Mouse (Mus musculus) neural tube, embryonic 13.5 days (tissue): ENCODE results near the gene Dmrtc2. TPM values are rescaled to one million over a fixed set of nuclear protein-coding genes. Genes with fewer than 3 reads are reported as not detected.

ENCODE experiments used
- ATAC-seq: fragments of 200-750 bp; cut with Nextera tagmentation; 2 replicates; pipeline ENCODE4 v1.8.0; 2017; ENCODE audit warnings: low read depth, mild to moderate bottlenecking, moderate TSS enrichment, moderate library complexity
- H3K27ac ChIP-seq: fragments of 300-500 bp; sonication (generic); replicated peaks from 2 replicates; pipeline ENCODE4 v1.5.1; 2015; ENCODE audit warnings: moderate library complexity, mild to moderate bottlenecking, inconsistent platforms
- H3K27me3 ChIP-seq: fragments of 300-500 bp; sonication (generic); 2 replicates; pipeline ENCODE4 v1.6.1; 2015; ENCODE audit warnings: mild to moderate bottlenecking, inconsistent platforms
- H3K36me3 ChIP-seq: fragments of 300-500 bp; sonication (generic); 2 replicates; pipeline ENCODE4 v1.6.1; 2015; ENCODE audit warnings: mild to moderate bottlenecking, inconsistent platforms
- H3K4me1 ChIP-seq: fragments of 300-500 bp; sonication (generic); replicated peaks from 2 replicates; pipeline ENCODE4 v1.6.1; 2015; ENCODE audit warnings: inconsistent platforms
- H3K4me2 ChIP-seq: fragments of 300-500 bp; sonication (generic); 2 replicates; pipeline ENCODE4 v1.6.1; 2015; ENCODE audit warnings: inconsistent platforms, mild to moderate bottlenecking, moderate library complexity
- H3K4me3 ChIP-seq: fragments of 300-500 bp; sonication (generic); 2 replicates; pipeline ENCODE4 v1.5.1; 2015; ENCODE audit warnings: mild to moderate bottlenecking, inconsistent platforms
- H3K9ac ChIP-seq: fragments of 300-500 bp; sonication (generic); 2 replicates; pipeline ENCODE4 v1.6.1; 2015; ENCODE audit warnings: moderate library complexity, mild to moderate bottlenecking, inconsistent platforms
- H3K9me3 ChIP-seq: fragments of 300-500 bp; sonication (generic); 2 replicates; pipeline ENCODE4 v1.6.1; 2016; ENCODE audit warnings: inconsistent platforms
- WGBS: fragments of 180-500 bp; shearing (Covaris S2); methylation state at CpG from one replicate; pipeline ENCODE4 v1.1.7; 2015; 5-methylcytosine and 5-hydroxymethylcytosine counted together
- polyA plus RNA-seq: library from polyadenylated mRNA; unstranded; fragments of >200 nt; fragmentation: Nextera tagmentation; extraction: Ambion mirVana; gene quantifications from 2 replicates; pipeline ENCODE4 v1.2.1, GENCODE M21; 2015

Gene Dmrtc2
- polyA plus RNA-seq, 1 experiment from 2014 or later: not detected

GRCm38 (mm10) chr7:24906551-24906950 is 36.7 kb downstream of the Dmrtc2 start:
- Histone ChIP-seq H3K9ac (peak overlapping the region; percentile 52; the same call in 1 of the 2 replicates), H3K36me3 (peaks cover 23% of the 10 kb centered on the region), H3K27ac (no peak overlapping the region; the same call in 1 of the 2 replicates), H3K27me3 (no peaks in the 10 kb centered on the region), H3K9me3 (no peaks in the 10 kb centered on the region), H3K4me2 (0 out of 2 replicates have a peak overlapping the region, but pooled peaks have one; percentile 4), H3K4me3 (no peak overlapping the region), H3K4me1 (peaks cover 49% of the 10 kb centered on the region)
- WGBS: 37% methylated on average over 6 of the region's 6 CpGs
- no peak for ATAC-seq

GRCm38 (mm10) chr7:24907211-24907748 is 37.4 kb downstream of the Dmrtc2 start:
- peaks cover 44% of the 10 kb centered on the region for H3K4me1 ChIP-seq
- peaks cover 29% of the 10 kb centered on the region for H3K36me3 ChIP-seq
- no peaks in the 10 kb centered on the region for H3K27me3 ChIP-seq
- no peak overlapping the region; the same call in 1 of the 2 replicates for H3K27ac ChIP-seq
- WGBS: 31% methylated on average over 13 of the region's 13 CpGs
- H3K4me2 ChIP-seq: no peak overlapping the region
- H3K4me3 ChIP-seq: no peak overlapping the region
- ATAC-seq: no peak
- H3K9ac ChIP-seq: peak overlapping the region; percentile 52; the same call in 1 of the 2 replicates
- H3K9me3 ChIP-seq: no peaks in the 10 kb centered on the region

- Histone ChIP-seq H3K4me3 (no peak overlapping the region), H3K27me3 (no peaks in the 10 kb centered on the region), H3K36me3 (peaks cover 52% of the 10 kb centered on the region), H3K4me1 (no peaks in the 10 kb centered on the region), H3K27ac (no peak overlapping the region), H3K4me2 (no peak overlapping the region), H3K9me3 (no peaks in the 10 kb centered on the region), H3K9ac (no peak overlapping the region)
- no peak for ATAC-seq
- 91% methylated on average over 14 of the region's 14 CpGs for WGBS
Measured at GRCm38 (mm10) chr7:24912480-24912879, 42.6 kb downstream of the Dmrtc2 start.

- Histone ChIP-seq H3K27ac (no peak overlapping the region), H3K4me2 (no peak overlapping the region), H3K4me3 (no peak overlapping the region), H3K4me1 (no peaks in the 10 kb centered on the region), H3K27me3 (no peaks in the 10 kb centered on the region), H3K36me3 (peaks cover 74% of the 10 kb centered on the region), H3K9me3 (no peaks in the 10 kb centered on the region), H3K9ac (no peak overlapping the region)
- ATAC-seq: no peak
- WGBS: 93% methylated on average over 20 of the region's 20 CpGs
Measured at GRCm38 (mm10) chr7:24918763-24919323, 49.0 kb downstream of the Dmrtc2 start.

GRCm38 (mm10) chr7:24919728-24920127 is 49.9 kb downstream of the Dmrtc2 start:
- no peaks in the 10 kb centered on the region for H3K4me1 ChIP-seq
- peaks cover 82% of the 10 kb centered on the region for H3K36me3 ChIP-seq
- no peaks in the 10 kb centered on the region for H3K27me3 ChIP-seq
- 89% methylated on average over 9 of the region's 9 CpGs for WGBS
- no peak for ATAC-seq
- H3K9me3 ChIP-seq: no peaks in the 10 kb centered on the region
- no peak overlapping the region for H3K4me2 ChIP-seq
- no peak overlapping the region for H3K4me3 ChIP-seq
- H3K27ac ChIP-seq: no peak overlapping the region
- H3K9ac ChIP-seq: no peak overlapping the region

Other genes starting within 250 kb of the Dmrtc2 start
- gene Lypd3, start 233.5 kb upstream of the Dmrtc2 start, polyA plus RNA-seq: 0.22 and 0.23 TPM in 2 replicates
- not detected in 2 replicates for gene Tex101, start 193.4 kb upstream of the Dmrtc2 start, polyA plus RNA-seq
- not detected in 2 replicates for gene BC049730, start 160.8 kb upstream of the Dmrtc2 start, polyA plus RNA-seq
- not detected in 2 replicates for gene Gm4763, start 143.1 kb upstream of the Dmrtc2 start, polyA plus RNA-seq
- gene Cd177, start 109.7 kb upstream of the Dmrtc2 start, polyA plus RNA-seq: 0.21 and 0.33 TPM in 2 replicates
- 0.52 TPM in 1 of 2 replicates, not detected in the other for gene Ceacam10, start 92.9 kb upstream of the Dmrtc2 start, polyA plus RNA-seq
- gene Gm9844, start 7.8 kb upstream of the Dmrtc2 start, polyA plus RNA-seq: 35.5 and 48.2 TPM in 2 replicates
- not detected in 2 replicates for gene Lypd4, start 116 bp upstream of the Dmrtc2 start, polyA plus RNA-seq
- gene Rps19, start 14.3 kb downstream of the Dmrtc2 start, polyA plus RNA-seq: 1,220 and 1,295 TPM in 2 replicates
- 0.31 and 0.33 TPM in 2 replicates for gene Cd79a, start 27.3 kb downstream of the Dmrtc2 start, polyA plus RNA-seq
- 61.9 and 63.8 TPM in 2 replicates for gene Arhgef1, start 32.9 kb downstream of the Dmrtc2 start, polyA plus RNA-seq
- gene Gm4881, start 74.4 kb downstream of the Dmrtc2 start, polyA plus RNA-seq: 1.0 and 1.2 TPM in 2 replicates
- 255 and 276 TPM in 2 replicates for gene Rabac1, start 102.7 kb downstream of the Dmrtc2 start, polyA plus RNA-seq
- gene Atp1a3, start 135.9 kb downstream of the Dmrtc2 start, polyA plus RNA-seq: 261 and 282 TPM in 2 replicates
- gene Grik5, start 202.3 kb downstream of the Dmrtc2 start, polyA plus RNA-seq: 15.2 and 15.3 TPM in 2 replicates
- 32.8 and 35.4 TPM in 2 replicates for gene Zfp574, start 202.5 kb downstream of the Dmrtc2 start, polyA plus RNA-seq